Mouse (Mus musculus): ENCODE results near the gene Lrrc19. TPM values are rescaled to one million over a fixed set of nuclear protein-coding genes. Genes with fewer than 3 reads are reported as not detected.

Lrrc19 gene
- polyA plus RNA-seq, 1 experiment from 2014 or later: 0.31 TPM

DNA sequence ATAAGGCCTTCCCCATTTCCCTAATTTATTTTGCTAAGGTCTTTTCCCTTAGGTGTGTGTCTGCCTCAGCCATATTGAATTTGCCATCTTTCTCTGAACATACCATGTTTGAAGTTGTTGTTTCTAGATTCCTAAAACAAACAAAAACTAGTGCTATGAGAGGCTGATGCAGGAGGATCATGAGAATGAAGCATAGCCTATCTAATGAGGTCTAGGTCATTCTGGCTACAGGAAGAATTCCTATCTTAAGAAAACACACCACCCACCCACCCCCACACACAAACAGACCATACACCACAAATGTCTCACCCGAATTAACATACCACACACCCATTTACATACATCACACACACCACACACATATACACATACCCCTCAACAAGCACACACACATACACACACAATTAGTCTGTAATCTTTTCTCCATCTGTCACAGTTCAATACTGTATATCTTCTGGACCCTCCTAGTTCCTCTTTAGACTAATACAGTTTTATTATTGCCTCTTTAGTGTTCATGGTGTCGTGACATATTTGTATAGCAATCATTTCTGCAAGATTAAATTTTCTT is 45.4 kb downstream of the Lrrc19 start:
- H3K4me3 ChIP-seq (ENCODE audit: low read depth, low read length): no peak overlapping the region
- no peak overlapping the region for H3K9ac ChIP-seq (ENCODE audit: low read depth, low read length)
- WGBS: 90% methylated on average over 2 of the region's 2 CpGs
- no peak for DNase-seq (ENCODE audit: low spot score)
- no peaks in the 10 kb centered on the region for H3K27me3 ChIP-seq (replicated peaks; ENCODE audit: control insufficient read depth, insufficient read depth, low read length)
- no peaks in the 10 kb centered on the region for H3K36me3 ChIP-seq (ENCODE audit: control insufficient read depth, insufficient read depth, low read length)
- peaks cover 12% of the 10 kb centered on the region; the same call in 1 of the 2 replicates for H3K4me1 ChIP-seq (ENCODE audit: control insufficient read depth, insufficient read depth, low read length)
- H3K9me3 ChIP-seq (ENCODE audit: control insufficient read depth, low read length): no peaks in the 10 kb centered on the region
- no peak for ATAC-seq (ENCODE audit: low read depth)
- no peak overlapping the region for H3K27ac ChIP-seq (replicated peaks; ENCODE audit: low read depth, low read length)
- no peak overlapping the region for H3K4me2 ChIP-seq (ENCODE audit: low read depth, low read length)

DNA sequence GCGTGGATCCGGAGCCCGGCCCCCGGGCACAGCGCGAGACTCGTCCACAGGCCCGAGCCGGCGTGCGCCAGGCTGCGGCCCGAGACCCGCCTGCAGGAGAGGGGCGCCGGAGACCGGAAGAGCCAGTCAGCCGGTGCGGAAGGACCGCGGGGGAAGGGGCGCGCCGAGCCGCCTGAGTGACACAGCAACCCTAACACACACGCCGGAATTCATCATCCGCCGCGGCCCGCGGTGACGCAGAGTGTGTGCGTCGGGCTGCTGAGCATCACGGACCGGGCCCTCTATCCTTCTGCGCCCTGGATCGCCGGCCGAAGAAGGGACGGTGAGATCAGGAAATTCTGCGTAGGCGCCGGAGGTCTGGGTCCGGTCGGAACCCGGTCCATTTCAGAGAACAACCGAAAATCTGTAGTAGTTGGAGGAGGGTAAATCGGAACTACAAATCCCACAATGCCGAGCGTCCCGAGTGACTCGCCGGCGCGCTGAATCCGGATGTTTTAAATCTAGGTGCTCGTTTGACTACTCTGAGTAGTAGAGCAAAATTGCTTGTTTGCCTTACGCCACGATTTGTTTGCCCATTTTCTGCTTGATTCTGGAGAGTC is 46.8 kb downstream of the Lrrc19 start, which contains the start of gene Plaa:
TSS of gene Plaa (minus strand) at position 214 of the 599 bp plus-strand sequence.
- Histone ChIP-seq H3K9ac (ENCODE audit: low read depth, low read length) (peak within 1 kb of the TSS; percentile 95), H3K4me3 (ENCODE audit: low read depth, low read length) (peak within 1 kb of the TSS; percentile 88), H3K36me3 (ENCODE audit: control insufficient read depth, insufficient read depth, low read length) (no peaks in the 10 kb centered on the region), H3K9me3 (ENCODE audit: control insufficient read depth, low read length) (no peaks in the 10 kb centered on the region), H3K4me1 (ENCODE audit: control insufficient read depth, insufficient read depth, low read length) (peaks cover 12% of the 10 kb centered on the region; the same call in 1 of the 2 replicates), H3K4me2 (ENCODE audit: low read depth, low read length) (peak within 1 kb of the TSS; percentile 76), H3K27me3 (replicated peaks; ENCODE audit: control insufficient read depth, insufficient read depth, low read length) (no peaks in the 10 kb centered on the region), H3K27ac (replicated peaks; ENCODE audit: low read depth, low read length) (peak within 1 kb of the TSS; percentile 93)
- 0% methylated on average over 32 of the region's 61 CpGs for WGBS
- ATAC-seq (ENCODE audit: low read depth) (peak; percentile 99), DNase-seq (ENCODE audit: low spot score) (peak; percentile 96)

DNA sequence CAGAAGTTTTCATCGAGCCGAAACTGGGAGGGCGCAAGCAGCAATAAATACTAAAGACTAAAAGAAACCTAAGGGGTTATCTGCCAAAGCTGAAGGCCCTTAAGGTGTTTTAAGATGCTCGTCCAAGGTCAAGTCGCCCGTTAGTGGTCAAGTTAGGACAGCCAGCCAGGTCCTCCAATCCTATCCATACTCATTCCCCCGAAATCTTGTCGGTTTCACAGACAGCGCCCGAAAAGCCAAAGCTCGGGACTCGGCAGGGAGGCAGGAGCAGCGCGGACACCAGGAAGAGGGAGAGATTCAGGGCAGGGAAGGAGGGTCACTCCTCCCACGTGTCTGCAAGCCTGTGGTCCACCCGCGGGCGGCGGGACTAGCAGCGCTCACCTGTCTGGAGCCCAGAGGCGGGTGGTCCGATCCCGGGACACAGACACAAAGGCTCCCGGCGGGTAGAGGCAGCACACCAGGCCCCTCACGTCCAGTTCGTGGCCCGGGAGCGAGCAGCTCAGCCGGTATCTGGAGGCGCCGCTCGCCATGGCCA is 47.4 kb downstream of the Lrrc19 start:
- ATAC-seq (ENCODE audit: low read depth) (no peak), DNase-seq (ENCODE audit: low spot score) (peak; percentile 26)
- Histone ChIP-seq H3K9ac (ENCODE audit: low read depth, low read length) (peak overlapping the region; percentile 95), H3K36me3 (ENCODE audit: control insufficient read depth, insufficient read depth, low read length) (no peaks in the 10 kb centered on the region), H3K4me1 (ENCODE audit: control insufficient read depth, insufficient read depth, low read length) (peaks cover 12% of the 10 kb centered on the region; the same call in 1 of the 2 replicates), H3K9me3 (ENCODE audit: control insufficient read depth, low read length) (no peaks in the 10 kb centered on the region), H3K27ac (replicated peaks; ENCODE audit: low read depth, low read length) (peak overlapping the region; percentile 93), H3K4me3 (ENCODE audit: low read depth, low read length) (peak overlapping the region; percentile 88), H3K4me2 (ENCODE audit: low read depth, low read length) (peak overlapping the region; percentile 76), H3K27me3 (replicated peaks; ENCODE audit: control insufficient read depth, insufficient read depth, low read length) (no peaks in the 10 kb centered on the region)
- under 1% methylated on average over 19 of the region's 33 CpGs for WGBS

DNA sequence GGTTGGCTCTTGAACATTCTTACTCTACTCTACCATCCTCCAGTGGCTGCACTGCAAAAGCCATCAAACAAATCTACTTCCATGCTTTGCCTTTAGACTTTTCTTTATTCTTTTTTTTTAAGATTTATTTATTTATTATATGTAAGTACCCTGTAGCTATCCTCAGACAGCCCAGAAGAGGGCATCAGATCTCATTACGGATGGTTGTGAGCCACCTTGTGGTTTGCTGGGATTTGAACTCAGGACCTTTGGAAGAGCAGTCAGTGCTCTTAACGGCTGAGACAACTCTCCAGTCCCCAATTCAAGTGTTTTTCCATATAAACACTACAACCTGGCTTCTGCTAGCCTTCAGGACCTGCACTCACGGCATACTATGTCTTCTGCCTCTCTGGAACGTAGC is 48.5 kb downstream of the Lrrc19 start:
- DNase-seq (ENCODE audit: low spot score): no peak
- Histone ChIP-seq H3K4me2 (ENCODE audit: low read depth, low read length) (peak overlapping the region; percentile 76; the same call in 1 of the 2 replicates), H3K4me3 (ENCODE audit: low read depth, low read length) (peak overlapping the region; percentile 88; the same call in 1 of the 2 replicates), H3K27ac (replicated peaks; ENCODE audit: low read depth, low read length) (no peak overlapping the region), H3K36me3 (ENCODE audit: control insufficient read depth, insufficient read depth, low read length) (no peaks in the 10 kb centered on the region), H3K27me3 (replicated peaks; ENCODE audit: control insufficient read depth, insufficient read depth, low read length) (no peaks in the 10 kb centered on the region), H3K4me1 (ENCODE audit: control insufficient read depth, insufficient read depth, low read length) (peaks cover 12% of the 10 kb centered on the region; the same call in 1 of the 2 replicates), H3K9me3 (ENCODE audit: control insufficient read depth, low read length) (no peaks in the 10 kb centered on the region), H3K9ac (ENCODE audit: low read depth, low read length) (no peak overlapping the region)
- WGBS: 83% methylated on average over 4 of the region's 4 CpGs
- ATAC-seq (ENCODE audit: low read depth): no peak

DNA sequence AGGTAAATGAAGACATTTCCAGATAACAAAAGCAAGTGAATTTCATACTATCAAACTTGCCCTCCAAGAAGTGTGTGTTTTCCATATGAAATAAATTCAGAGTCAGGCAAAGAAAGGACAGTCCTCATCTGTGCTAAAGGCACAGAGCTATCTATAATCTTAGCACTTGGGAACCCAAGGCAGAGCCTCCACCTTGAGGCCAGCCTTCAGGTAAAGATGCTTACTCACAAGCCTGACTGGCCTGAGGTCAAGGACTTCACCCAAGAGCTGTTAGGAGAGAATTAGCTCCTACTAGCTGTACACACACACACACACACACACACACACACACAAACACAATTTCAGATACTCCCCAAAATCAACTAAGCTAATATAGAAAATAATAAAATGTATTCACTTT is 57.2 kb downstream of the Lrrc19 start:
- Histone ChIP-seq H3K9me3 (ENCODE audit: control insufficient read depth, low read length) (no peaks in the 10 kb centered on the region), H3K4me3 (ENCODE audit: low read depth, low read length) (no peak overlapping the region), H3K9ac (ENCODE audit: low read depth, low read length) (no peak overlapping the region), H3K4me1 (ENCODE audit: control insufficient read depth, insufficient read depth, low read length) (no peaks in the 10 kb centered on the region), H3K4me2 (ENCODE audit: low read depth, low read length) (no peak overlapping the region), H3K27ac (replicated peaks; ENCODE audit: low read depth, low read length) (no peak overlapping the region), H3K27me3 (replicated peaks; ENCODE audit: control insufficient read depth, insufficient read depth, low read length) (no peaks in the 10 kb centered on the region), H3K36me3 (ENCODE audit: control insufficient read depth, insufficient read depth, low read length) (no peaks in the 10 kb centered on the region)
- ATAC-seq (ENCODE audit: low read depth) (no peak), DNase-seq (ENCODE audit: low spot score) (no peak)

DNA sequence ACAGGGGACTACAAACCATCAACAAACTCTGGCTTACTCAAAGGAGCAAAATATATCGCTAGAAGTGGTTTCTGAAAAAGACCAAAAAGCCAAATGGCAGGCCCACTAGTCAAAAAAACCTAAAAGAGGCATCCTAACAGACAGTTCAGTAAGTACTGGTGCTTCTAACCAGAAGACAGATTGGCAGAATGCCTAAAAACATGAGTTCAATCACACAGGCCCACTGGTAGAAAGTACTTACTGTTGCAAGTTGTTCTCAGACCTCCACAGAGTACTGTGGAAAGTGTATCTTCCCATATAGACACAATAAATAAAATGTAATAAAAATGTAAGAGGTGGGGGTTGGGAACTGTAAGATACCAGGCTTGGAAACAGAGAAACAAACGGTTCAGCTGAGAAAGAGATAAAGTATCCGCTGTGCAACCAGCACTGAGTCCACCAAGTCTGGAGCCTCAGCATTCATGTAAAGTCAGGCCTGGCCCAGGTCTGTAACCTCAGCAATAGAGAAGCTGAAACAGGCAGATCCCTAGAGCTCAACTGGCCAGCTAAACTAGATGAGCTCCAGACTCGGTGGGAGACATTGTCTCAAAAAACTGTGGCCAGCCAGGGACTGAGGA is 58.1 kb downstream of the Lrrc19 start:
- no peak overlapping the region for H3K27ac ChIP-seq (replicated peaks; ENCODE audit: low read depth, low read length)
- no peak for ATAC-seq (ENCODE audit: low read depth)
- no peak overlapping the region for H3K9ac ChIP-seq (ENCODE audit: low read depth, low read length)
- H3K4me3 ChIP-seq (ENCODE audit: low read depth, low read length): no peak overlapping the region
- no peak for DNase-seq (ENCODE audit: low spot score)
- no peak overlapping the region for H3K4me2 ChIP-seq (ENCODE audit: low read depth, low read length)
- H3K4me1 ChIP-seq (ENCODE audit: control insufficient read depth, insufficient read depth, low read length): no peaks in the 10 kb centered on the region
- H3K9me3 ChIP-seq (ENCODE audit: control insufficient read depth, low read length): no peaks in the 10 kb centered on the region
- 83% methylated on average over 4 of the region's 4 CpGs for WGBS
- no peaks in the 10 kb centered on the region for H3K36me3 ChIP-seq (ENCODE audit: control insufficient read depth, insufficient read depth, low read length)
- H3K27me3 ChIP-seq (replicated peaks; ENCODE audit: control insufficient read depth, insufficient read depth, low read length): no peaks in the 10 kb centered on the region

MicroRNAs within 50 kb of the gene (microRNA counts, 519-probe panel; counts per million panel counts)
- 2,948 counts per million, percentile 68 among the panel's probes with 10 or more counts for microRNA mmu-miR-872

Small RNAs within 50 kb of the gene (microRNA-seq; reads per million reads assigned to microRNA genes)
- 2,530 reads per million, percentile 83 among the genes with 10 or more reads in this experiment for gene Mir872 (ENCODE audit: borderline number of aligned reads)

Other genes starting within 250 kb of the Lrrc19 start
- not detected in 2 replicates for gene Gm10306, start 93.6 kb downstream of the Lrrc19 start, polyA plus RNA-seq (2014; fragmentation: Nextera tagmentation; extraction: Ambion mirVana)
- 17.1 and 18.4 TPM in 2 replicates for gene Caap1, start 93.3 kb downstream of the Lrrc19 start, polyA plus RNA-seq (2014; fragmentation: Nextera tagmentation; extraction: Ambion mirVana)
- gene Plaa, start 46.9 kb downstream of the Lrrc19 start, polyA plus RNA-seq (2014; fragmentation: Nextera tagmentation; extraction: Ambion mirVana): 58.2 and 62.6 TPM in 2 replicates
- gene Ift74, start 35.7 kb downstream of the Lrrc19 start, polyA plus RNA-seq (2014; fragmentation: Nextera tagmentation; extraction: Ambion mirVana): 33.5 and 36.2 TPM in 2 replicates
- 21.7 and 22.6 TPM in 2 replicates for gene Tek, start 89.1 kb upstream of the Lrrc19 start, polyA plus RNA-seq (2014; fragmentation: Nextera tagmentation; extraction: Ambion mirVana)